Mouse (Mus musculus): ENCODE results near the gene Slc12a3.

DNA sequence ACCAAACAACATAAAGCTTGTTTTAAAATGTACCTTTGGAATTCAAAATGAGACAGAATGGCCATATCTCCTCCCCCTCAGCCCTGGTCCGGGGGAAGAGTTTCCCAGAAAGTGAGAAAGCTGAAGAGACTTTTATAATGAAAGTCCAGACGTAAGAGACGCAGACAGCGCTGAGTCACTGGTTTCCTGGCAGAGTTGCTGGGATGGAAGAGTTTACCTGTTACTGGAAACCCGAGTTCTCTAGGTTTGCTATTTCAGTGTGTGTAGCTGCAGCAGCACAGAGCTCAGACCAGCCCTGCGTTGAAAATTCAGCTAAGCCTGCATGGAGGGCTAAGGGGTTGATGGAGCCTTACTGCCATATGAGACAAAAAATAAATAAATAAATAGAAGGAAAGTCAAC is 6.0 kb upstream of the Slc12a3 start:
- TF ChIP-seq CTCF (conservative IDR thresholded peaks at IDR 0.05; ENCODE audit: insufficient read depth, insufficient read length, low read depth, low read length) = no peak
- TF ChIP-seq POLR2A (IDR thresholded peaks at IDR 0.05; ENCODE audit: low read depth, low read length) = no peak

Measured in kidney, adult 2 months (tissue).